Mouse (Mus musculus) left cerebral cortex, postnatal 10 days (tissue): ENCODE data around the gene Irgc1. TPM values are rescaled to one million over a fixed set of nuclear protein-coding genes. Genes with fewer than 3 reads are reported as not detected.

ENCODE experiments used
- DNase-seq, 2 experiments: peaks; one replicate each; pipeline ENCODE4 v3.0.0; 2021 to 2022; ENCODE audit warnings: low spot score in 2 of 2, mixed read lengths in 1 of 2; ENCODE audit errors: extremely low spot score in 1 of 2
- intact Hi-C: fragments of 180-260 bp; cut with DNase I; formaldehyde crosslinking; loops from one replicate; pipeline ENCODE4 v1.15.1; 2025
- total RNA-seq, 2 experiments: library from RNA; stranded (reverse); gene quantifications; 2 replicates each; pipeline ENCODE4 v1.2.3; 2021

The Irgc1 gene
- total RNA-seq, 2 experiments from 2014 or later: 0.20 TPM; not detected in 1

- no peak for DNase-seq
- intact Hi-C loops: loop anchor here (5.0 kb wide), 1 partner anchor 50 kb away; no protein-coding TSS in a partner anchor
Observed at GRCm38 (mm10) chr7:24446697-24447340, 5.3 kb downstream of the Irgc1 start.

- intact Hi-C loops: loop anchor here (5.0 kb wide), 1 partner anchor 52 kb away; no protein-coding TSS in a partner anchor
- no peak for DNase-seq
Observed at GRCm38 (mm10) chr7:24445266-24445926, 6.7 kb downstream of the Irgc1 start.

DNA sequence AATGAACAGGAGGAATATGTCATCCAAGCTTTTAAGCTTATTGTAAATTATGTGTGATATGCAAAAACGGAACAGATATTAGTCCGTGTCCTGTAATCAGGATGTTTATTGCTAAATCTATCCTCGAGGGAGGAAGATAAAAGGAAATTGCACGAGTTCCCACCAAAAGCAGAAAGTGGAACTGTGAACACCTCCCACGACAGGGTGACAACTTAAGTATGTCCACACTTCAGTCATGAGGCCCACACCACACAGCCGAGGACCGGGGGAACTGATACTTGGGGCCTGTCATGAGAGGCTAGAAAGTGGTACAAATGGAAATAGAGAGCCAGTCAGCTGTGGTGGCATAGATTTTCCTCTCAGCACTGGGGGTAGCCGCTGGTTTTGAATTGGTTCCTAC lies 9.8 kb downstream of the Irgc1 start:
- DNase-seq: no peak
- intact Hi-C loops: loop anchor here (5.0 kb wide), 1 partner anchor 40 kb away; the partner anchor contains the start of gene Cadm4

DNA sequence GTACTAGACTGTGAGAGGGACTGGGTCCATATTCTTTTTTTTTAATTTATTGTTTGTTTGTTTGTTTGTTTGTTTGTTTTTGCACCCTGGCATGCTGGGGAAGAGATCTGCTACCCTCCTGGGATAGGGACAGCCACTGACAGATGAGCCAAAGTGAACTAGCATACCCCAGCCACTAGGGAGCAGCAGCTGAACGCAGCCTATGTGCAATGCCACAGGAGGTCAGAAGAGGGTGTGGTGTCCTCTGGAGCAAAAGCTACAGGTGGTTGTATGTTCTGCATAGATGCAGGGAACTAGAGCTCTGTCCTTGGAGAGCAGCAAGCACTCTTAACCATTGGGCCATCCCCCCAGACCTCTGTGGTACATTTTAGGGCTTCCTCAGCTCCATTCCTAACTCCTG lies 10.3 kb downstream of the Irgc1 start:
- peak in 1 of 2 experiments; percentile 73 for DNase-seq
- intact Hi-C loops: loop anchor here (5.0 kb wide), 1 partner anchor 41 kb away; the partner anchor contains the start of gene Cadm4

DNA sequence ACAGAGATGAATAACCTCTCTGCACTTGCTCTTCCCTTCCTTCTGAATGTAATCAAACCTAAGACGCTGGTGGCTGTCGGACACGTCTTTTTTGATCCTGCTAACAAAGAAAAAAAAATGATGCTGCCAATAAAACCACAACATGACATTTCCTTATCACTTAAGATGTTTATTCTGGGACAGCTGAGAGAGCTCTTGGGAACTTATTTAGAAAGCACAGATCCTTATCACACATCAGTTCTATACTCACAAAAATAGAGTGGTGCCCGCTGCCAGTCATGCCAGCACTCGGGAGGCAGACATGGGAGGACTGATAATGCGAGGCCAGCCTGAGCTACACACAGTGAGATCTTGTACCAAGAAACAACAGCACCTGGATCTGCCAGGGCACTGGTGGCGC lies 12.2 kb downstream of the Irgc1 start:
- no peak for DNase-seq
- intact Hi-C loops: loop anchor here (5.0 kb wide), 1 partner anchor 42 kb away; the partner anchor contains the start of gene Cadm4

GRCm38 (mm10) chr7:24439191-24439590 lies 12.9 kb downstream of the Irgc1 start:
- DNase-seq: no peak
- intact Hi-C loops: no loop called here

GRCm38 (mm10) chr7:24437981-24438380 lies 14.1 kb downstream of the Irgc1 start:
- intact Hi-C loops: no loop called here
- peak; percentile 76 to 87 for DNase-seq

DNA sequence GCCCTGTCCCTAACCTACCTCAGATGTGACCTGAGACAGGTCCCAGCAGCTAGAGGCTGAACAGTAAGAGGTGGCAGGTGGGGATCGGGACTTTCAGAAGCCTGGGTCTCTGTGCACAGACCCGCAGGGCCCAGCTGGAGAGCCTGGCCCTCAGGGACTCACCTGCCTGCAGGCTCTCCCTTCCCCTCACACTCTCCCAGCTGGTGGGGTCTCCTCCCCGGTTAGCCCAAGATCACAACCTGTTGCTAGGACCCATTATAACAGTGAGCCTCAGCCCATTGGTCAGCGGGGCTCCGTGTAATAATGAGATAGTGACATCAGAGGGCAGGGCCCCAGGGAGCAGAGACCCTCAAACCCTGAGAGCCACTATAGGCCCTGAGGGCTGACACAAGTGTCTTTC lies 16.8 kb downstream of the Irgc1 start:
- intact Hi-C loops: no loop called here
- no peak for DNase-seq

GRCm38 (mm10) chr7:24431713-24432112 lies 20.4 kb downstream of the Irgc1 start:
- DNase-seq: no peak
- intact Hi-C loops: no loop called here

DNA sequence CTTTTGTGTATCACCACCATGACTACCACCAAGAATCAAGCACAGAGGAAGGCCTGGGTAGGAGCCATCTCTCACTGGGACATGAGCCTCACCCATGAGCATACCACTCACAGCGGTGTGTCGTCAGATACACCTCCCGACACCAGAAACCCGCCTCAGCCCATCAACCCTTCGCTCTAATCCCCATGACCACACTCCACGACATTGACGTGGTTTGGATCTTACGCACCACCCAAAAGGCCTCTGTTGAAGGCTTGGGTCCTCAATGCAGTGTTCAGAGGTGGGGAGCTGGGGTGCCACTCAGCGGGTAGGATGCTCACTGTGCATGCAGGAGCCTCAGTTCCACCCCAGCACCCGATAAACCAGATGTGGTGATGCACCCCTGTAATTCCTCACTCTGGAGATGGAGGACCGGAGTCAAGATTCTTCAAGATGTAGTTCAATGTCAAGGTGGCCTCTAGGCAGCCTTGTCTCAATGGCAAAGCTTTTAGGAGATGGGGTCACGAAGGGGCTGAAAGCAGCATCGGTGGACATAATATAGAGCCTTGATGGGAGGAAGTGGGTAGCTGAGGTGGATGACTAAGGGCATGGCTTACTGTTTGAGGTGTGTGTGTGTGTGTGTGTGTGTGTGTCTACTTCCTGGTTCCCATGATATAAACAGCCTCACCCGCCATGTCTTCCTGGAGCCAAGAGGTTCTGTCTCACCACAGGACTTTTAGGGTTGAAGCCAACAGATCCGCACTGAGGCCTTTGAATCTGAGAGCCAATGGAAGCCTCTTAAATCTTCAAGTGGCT lies 21.3 kb downstream of the Irgc1 start:
- intact Hi-C loops: no loop called here
- DNase-seq: no peak

DNA sequence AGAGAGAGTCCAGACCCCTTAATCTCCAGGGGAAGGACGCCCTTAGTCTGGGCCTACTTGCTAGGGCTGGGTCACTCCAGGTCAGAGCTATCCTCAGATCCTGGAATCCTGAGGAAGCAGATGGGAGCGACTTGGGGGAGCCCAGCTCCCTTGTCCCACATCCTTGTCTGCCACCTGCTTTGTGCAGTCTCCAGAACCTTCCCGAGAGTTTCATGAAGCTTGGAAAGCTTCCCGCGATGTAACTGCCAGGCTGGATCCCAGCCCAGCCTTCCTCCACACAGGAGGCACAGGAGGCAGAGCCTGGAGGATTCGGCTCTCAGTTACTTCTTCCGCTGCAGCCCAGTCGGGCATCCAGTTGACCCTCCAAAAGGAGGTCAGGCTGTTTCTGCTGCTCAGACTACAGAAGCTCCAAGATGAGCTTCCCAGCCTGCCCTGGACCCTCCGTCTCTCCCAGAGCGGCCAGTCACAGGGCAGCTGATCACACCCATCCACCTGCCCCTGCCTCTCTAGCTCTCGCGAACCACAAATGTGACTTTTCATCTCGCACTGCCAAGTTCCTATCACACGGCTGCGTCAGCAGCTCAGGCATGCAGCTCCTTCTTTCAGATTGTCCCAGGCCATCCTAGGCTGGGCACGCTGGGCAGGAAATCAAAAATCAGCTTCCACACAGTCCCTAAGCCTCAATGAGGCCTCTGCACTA lies 22.5 kb downstream of the Irgc1 start:
- intact Hi-C loops: no loop called here
- DNase-seq: peak; percentile 80 to 89

DNA sequence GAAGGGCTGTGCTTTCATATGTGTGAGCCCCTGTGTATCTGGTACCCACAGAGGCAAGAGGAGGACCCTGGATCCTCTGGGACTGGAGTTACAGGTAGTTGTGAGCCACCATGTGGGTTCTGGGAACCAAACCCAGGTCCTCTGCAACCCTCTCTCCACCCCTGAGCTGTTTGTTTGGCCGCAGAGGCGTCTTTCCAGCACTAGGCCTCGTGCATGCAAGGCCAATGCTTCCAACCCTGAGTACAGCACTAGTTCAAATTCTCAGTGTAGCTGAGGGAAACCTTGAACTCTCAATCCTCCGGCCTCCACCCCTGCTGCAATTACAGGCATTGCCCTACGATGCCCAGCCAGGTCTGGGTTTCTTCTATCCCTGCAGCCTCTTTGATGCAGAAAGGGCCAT lies 23.4 kb downstream of the Irgc1 start:
- DNase-seq: no peak
- intact Hi-C loops: no loop called here

DNA sequence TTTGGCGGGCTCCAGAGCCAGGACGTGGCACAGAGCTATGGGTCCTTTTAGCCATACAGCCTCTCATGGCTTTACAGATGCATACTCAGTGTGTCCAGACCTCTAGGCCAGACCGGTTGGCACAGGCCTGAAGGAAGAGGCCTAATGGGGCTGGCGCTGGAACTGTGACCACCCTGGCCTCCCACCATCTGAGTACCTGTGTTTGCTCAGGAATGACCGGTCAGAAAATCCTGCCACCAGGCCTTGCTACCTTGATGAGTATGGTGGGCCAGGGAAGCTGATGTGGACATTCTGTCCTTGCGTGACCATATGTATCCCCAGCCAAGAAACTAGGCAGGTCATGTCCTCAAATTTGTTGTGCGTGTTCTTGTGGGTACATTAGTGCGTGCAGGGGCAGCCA lies 24.9 kb downstream of the Irgc1 start:
- intact Hi-C loops: no loop called here
- no peak for DNase-seq

DNA sequence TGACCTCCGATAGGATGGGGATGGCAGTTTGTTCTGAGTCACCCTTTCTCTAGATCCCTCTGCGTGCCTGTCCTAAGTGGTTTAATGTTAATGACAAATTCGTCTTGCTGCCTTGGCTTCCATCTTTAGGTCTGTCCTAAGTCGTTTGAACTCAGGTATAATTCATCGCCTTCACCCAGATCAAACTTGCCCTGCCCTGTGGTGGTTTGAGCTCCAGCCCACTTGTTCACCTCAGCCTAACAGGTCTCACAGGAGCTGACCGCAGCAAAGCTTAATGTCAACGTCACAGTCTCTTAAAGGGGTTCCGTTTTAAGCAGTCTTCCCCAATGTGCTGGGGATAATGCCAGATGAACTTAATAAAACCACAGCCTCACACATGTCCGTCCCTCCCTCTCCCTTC lies 26.2 kb downstream of the Irgc1 start:
- DNase-seq: no peak
- intact Hi-C loops: no loop called here

GRCm38 (mm10) chr7:24423956-24424732 lies 28.0 kb downstream of the Irgc1 start:
- intact Hi-C loops: no loop called here
- peak in 1 of 2 experiments; percentile 73 for DNase-seq

- intact Hi-C loops: no loop called here
- no peak for DNase-seq
Observed at GRCm38 (mm10) chr7:24423107-24423763, 28.9 kb downstream of the Irgc1 start.

GRCm38 (mm10) chr7:24422251-24422650 lies 29.8 kb downstream of the Irgc1 start:
- intact Hi-C loops: no loop called here
- DNase-seq: no peak

DNA sequence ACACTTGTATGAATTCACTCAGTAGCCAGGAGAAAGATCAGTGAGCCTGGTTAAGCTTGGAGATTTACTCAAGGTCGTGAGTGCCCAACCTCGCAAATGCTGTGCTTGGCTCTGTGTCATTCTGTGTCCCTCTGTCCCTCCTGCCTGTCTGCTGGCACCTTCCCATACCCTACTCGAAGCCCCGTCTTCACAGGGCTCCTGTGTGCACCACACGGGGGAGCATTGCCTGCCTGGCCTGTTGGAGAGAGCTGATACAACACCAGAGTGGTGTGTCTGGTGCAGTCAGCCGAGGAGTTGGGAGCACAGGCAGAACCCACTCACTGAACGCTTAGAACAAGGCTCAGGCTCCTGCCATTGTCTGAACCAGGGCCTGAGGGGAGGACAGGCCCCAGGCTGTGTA lies 30.4 kb downstream of the Irgc1 start:
- DNase-seq: no peak
- intact Hi-C loops: no loop called here
